Mouse (Mus musculus): ENCODE data around the gene Hist1h2be. TPM values are rescaled to one million over a fixed set of nuclear protein-coding genes. Genes with fewer than 3 reads are reported as not detected.
"Not testable (repeated sequence)": the region's sequence is repeated elsewhere in the genome, so short reads cannot be mapped to it uniquely, and the experiment has no call there.

Hist1h2be gene
- polyA plus RNA-seq, 1 experiment from 2014 or later: 1.3 TPM

DNA sequence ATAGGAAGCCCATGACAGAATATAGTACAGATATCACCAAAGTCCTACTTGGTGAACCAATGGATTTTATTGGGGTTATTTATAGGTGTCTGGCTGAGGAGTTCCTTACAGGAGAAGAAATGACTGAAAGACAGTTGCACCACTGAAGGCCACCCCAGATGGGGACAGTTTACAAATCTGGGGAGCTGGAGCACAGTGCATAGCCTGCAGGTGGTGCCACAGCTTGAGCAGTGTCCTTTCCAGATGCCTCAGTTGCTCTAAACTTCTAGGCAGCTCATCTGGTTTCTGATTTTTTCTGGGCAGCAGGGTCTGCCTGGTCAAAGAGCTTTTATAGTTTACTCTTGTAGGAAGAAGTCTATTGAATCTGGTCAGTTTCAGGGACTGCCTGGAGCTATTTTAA is 11.1 kb downstream of the Hist1h2be start:
- H3K4me2 ChIP-seq: no peak overlapping the region
- no peaks in the 10 kb centered on the region for H3K36me3 ChIP-seq
- no peak overlapping the region for H3K27ac ChIP-seq (replicated peaks)
- H3K4me3 ChIP-seq: no peak overlapping the region
- no peak for ATAC-seq (ENCODE audit: extremely low read depth, insufficient number of reproducible peaks, low FRiP score, low TSS enrichment)
- H3K27me3 ChIP-seq (replicated peaks): no peaks in the 10 kb centered on the region
- no peaks in the 10 kb centered on the region for H3K4me1 ChIP-seq
- no peaks in the 10 kb centered on the region for H3K9me3 ChIP-seq
- H3K9ac ChIP-seq: no peak overlapping the region

DNA sequence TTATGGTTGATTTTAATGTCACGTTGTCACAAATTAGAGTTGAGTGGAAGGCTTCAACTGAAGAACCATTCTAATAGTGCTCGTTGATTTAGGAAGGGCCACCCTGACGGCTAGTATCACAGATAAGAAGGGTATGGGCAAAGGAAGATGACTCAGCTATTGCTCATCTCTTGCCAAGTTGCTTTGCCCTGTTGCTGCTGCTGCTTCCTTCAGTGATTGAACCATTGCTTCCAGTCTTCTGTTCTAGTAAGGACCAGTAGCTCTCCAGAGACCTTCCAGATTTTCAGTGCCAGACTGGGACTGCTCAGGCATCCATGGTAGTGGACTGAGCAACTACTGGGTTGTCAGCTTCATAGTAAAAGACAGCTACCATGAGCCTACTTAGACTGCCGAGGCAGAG is 11.7 kb downstream of the Hist1h2be start:
- Histone ChIP-seq H3K4me3 (no peak overlapping the region), H3K9ac (no peak overlapping the region), H3K36me3 (no peaks in the 10 kb centered on the region), H3K4me2 (no peak overlapping the region), H3K27me3 (replicated peaks) (no peaks in the 10 kb centered on the region), H3K9me3 (no peaks in the 10 kb centered on the region), H3K27ac (replicated peaks) (no peak overlapping the region), H3K4me1 (no peaks in the 10 kb centered on the region)
- ATAC-seq (ENCODE audit: extremely low read depth, insufficient number of reproducible peaks, low FRiP score, low TSS enrichment): no peak
- 56% methylated on average over 4 of the region's 4 CpGs for WGBS

DNA sequence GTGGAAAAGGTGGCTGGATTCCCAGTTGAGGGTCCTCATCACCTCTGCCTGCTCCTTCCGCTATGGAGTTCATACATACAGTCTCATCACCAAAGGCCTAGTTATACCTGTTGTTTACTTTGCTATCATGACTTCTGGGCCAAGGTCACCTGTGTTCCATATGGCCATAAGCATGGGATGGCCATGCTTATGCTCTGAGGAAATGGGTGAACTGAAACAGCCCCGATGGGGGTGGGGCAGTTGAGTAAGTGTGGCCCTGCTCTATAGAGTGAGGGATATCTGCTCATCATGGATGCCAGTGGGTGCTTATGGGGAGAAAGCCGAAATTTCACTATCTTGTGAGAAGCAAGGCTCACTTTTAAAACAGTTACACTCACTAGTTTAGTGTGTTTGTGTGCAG is 15.9 kb downstream of the Hist1h2be start:
- H3K9me3 ChIP-seq: no peaks in the 10 kb centered on the region
- no peak overlapping the region for H3K4me2 ChIP-seq
- 79% methylated on average over 3 of the region's 3 CpGs for WGBS
- ATAC-seq (ENCODE audit: extremely low read depth, insufficient number of reproducible peaks, low FRiP score, low TSS enrichment): no peak
- H3K4me1 ChIP-seq: no peaks in the 10 kb centered on the region
- H3K27me3 ChIP-seq (replicated peaks): no peaks in the 10 kb centered on the region
- H3K4me3 ChIP-seq: no peak overlapping the region
- no peaks in the 10 kb centered on the region for H3K36me3 ChIP-seq
- no peak overlapping the region for H3K9ac ChIP-seq
- H3K27ac ChIP-seq (replicated peaks): no peak overlapping the region

DNA sequence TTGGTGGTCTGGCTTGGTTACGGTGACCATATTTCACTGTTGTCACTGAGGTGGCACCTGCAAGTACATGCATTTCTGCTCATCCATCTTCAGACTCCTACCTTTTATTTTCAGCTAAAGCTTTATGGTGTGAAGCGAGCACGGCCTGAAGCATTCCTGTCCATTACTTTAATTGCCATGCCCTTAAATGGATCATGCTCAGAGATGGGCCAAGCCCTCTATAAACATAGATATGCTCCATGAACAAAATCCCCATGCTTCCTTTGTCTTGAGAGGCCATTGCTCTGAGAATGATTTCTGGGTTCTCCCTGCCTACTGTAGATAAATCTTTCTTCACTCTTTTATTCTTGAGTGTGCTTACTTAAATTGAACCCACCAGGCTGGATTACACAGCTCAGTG is 16.5 kb downstream of the Hist1h2be start:
- no peak for ATAC-seq (ENCODE audit: extremely low read depth, insufficient number of reproducible peaks, low FRiP score, low TSS enrichment)
- no peaks in the 10 kb centered on the region for H3K9me3 ChIP-seq
- H3K27ac ChIP-seq (replicated peaks): no peak overlapping the region
- no peak overlapping the region for H3K4me3 ChIP-seq
- no peaks in the 10 kb centered on the region for H3K4me1 ChIP-seq
- H3K27me3 ChIP-seq (replicated peaks): no peaks in the 10 kb centered on the region
- no peak overlapping the region for H3K4me2 ChIP-seq
- H3K9ac ChIP-seq: no peak overlapping the region
- 76% methylated on average over 3 of the region's 3 CpGs for WGBS
- no peaks in the 10 kb centered on the region for H3K36me3 ChIP-seq

DNA sequence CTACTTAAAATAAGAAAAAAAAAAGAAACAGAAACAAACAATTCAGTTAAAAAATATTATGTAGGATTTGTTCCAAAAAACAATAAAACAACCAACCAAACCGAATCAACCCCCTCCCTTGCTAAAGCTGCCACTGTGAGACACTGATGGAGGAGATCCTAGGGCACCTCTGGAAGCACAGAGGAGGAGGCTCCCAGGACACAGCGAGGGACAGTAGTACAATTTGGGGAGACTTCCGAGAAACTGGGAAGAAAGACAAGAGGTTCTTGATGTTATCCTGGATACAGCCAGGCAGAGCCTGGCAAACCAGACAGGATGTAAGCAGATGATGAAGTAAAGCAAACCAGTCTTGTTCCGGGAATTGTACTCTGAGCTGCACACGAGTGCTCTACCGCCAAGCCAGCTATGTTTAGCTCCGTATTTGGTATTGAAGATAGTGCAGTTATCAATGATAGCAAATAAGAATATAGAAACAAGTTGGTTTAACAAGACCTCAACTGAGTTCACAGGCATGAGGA is 17.7 kb downstream of the Hist1h2be start:
- H3K36me3 ChIP-seq: no peaks in the 10 kb centered on the region
- H3K4me2 ChIP-seq: no peak overlapping the region
- WGBS: 47% methylated on average over 7 of the region's 7 CpGs
- H3K4me1 ChIP-seq: no peaks in the 10 kb centered on the region
- H3K4me3 ChIP-seq: no peak overlapping the region
- no peaks in the 10 kb centered on the region for H3K27me3 ChIP-seq (replicated peaks)
- no peak for ATAC-seq (ENCODE audit: extremely low read depth, insufficient number of reproducible peaks, low FRiP score, low TSS enrichment)
- H3K27ac ChIP-seq (replicated peaks): no peak overlapping the region
- H3K9me3 ChIP-seq: no peaks in the 10 kb centered on the region
- H3K9ac ChIP-seq: no peak overlapping the region

DNA sequence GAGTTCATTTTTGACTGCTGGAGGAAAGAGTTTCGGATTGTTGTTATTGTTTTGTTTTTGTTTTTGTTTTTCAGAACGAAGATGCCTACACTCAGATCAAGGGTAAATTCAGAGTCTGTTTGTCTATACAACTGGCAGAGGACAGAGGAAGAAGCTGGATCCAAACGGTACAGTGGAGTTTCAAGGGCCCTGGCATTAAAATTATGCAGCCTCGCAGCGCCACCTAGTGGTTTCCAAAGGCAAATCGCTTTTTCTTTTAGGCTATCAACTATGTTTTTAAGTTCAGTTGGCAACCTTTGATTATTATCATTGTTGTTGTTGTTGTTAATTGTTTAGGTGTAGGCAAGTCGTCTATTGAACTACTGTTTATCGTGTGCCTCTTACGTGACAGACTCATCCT is 23.0 kb downstream of the Hist1h2be start:
- Histone ChIP-seq H3K9ac (no peak overlapping the region), H3K27me3 (replicated peaks) (no peaks in the 10 kb centered on the region), H3K4me3 (no peak overlapping the region), H3K4me1 (peaks cover 14% of the 10 kb centered on the region), H3K27ac (replicated peaks) (no peak overlapping the region), H3K36me3 (no peaks in the 10 kb centered on the region), H3K9me3 (no peaks in the 10 kb centered on the region), H3K4me2 (no peak overlapping the region)
- no peak for ATAC-seq (ENCODE audit: extremely low read depth, insufficient number of reproducible peaks, low FRiP score, low TSS enrichment)
- 7% methylated on average over 9 of the region's 9 CpGs for WGBS

DNA sequence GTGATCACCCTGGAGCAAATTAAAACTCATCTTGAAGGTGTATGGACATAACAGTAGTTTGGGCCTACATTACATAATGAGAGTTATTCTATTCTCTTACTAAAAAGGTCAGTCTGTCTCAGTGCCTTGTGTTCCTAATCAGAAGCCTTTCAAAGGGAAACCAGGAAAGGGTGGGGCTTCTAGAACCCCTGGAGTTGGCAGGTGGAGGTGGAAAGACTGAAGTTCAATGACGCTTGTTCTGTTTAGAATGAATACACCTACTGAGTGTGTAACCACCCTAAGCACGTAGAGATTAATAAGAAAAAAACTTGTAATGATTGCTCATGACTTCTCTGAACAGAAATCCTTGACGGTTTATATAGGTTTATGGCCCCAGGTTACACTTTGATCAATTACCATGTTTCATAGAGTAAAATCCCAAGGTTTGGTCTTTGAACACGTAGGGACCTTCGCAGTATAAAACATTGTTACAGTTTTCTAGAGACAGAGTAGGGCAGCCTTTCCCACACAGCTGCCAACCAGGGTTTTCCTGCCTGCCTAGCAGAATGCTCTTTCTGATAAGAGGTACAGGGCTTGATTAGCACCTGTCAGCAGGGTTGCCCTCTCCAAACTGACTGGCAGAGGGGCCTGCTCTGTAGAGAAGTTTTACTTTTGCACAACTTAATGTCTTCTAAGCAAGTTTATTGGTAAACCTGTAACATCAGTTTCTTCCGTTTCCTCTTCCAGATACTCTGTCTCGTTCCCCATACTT is 25.1 kb downstream of the Hist1h2be start:
- 75% methylated on average over 7 of the region's 7 CpGs for WGBS

DNA sequence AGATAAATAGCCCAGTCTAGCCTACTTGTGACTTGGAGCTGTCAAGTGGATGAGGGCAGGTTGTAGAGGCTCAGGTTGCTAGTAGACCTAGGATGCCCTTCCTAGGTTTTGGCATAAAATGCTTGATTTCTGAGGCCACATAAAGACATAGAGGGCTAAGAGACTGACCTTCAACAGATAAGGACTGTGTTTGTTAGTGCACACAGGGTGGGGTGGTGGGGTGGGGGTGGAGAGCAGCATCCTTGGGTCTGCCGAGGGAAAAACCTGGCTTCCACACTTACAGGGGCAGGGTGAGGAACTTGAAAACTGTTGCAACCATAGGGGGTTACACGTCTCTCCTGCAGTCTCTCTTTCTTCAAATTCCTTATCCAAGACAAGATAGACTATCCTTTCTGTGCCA is 25.7 kb downstream of the Hist1h2be start:
- no peak for ATAC-seq (ENCODE audit: extremely low read depth, insufficient number of reproducible peaks, low FRiP score, low TSS enrichment)
- Histone ChIP-seq H3K27ac (replicated peaks) (no peak overlapping the region), H3K9me3 (no peaks in the 10 kb centered on the region), H3K27me3 (replicated peaks) (no peaks in the 10 kb centered on the region), H3K36me3 (no peaks in the 10 kb centered on the region), H3K4me2 (no peak overlapping the region), H3K4me1 (peaks cover 15% of the 10 kb centered on the region), H3K9ac (no peak overlapping the region), H3K4me3 (no peak overlapping the region)
- WGBS: 57% methylated on average over 2 of the region's 2 CpGs

More for the DNA sequence above, 25.1 kb downstream of the Hist1h2be start:
- H3K27ac ChIP-seq (replicated peaks): 0 out of 2 replicates have a peak overlapping the region, but pooled peaks have one; percentile 28
- no peak overlapping the region for H3K9ac ChIP-seq
- H3K9me3 ChIP-seq: no peaks in the 10 kb centered on the region
- ATAC-seq (ENCODE audit: extremely low read depth, insufficient number of reproducible peaks, low FRiP score, low TSS enrichment): no peak
- H3K36me3 ChIP-seq: no peaks in the 10 kb centered on the region
- H3K4me2 ChIP-seq: no peak overlapping the region
- H3K4me3 ChIP-seq: no peak overlapping the region
- H3K27me3 ChIP-seq (replicated peaks): no peaks in the 10 kb centered on the region
- H3K4me1 ChIP-seq: peaks cover 15% of the 10 kb centered on the region

DNA sequence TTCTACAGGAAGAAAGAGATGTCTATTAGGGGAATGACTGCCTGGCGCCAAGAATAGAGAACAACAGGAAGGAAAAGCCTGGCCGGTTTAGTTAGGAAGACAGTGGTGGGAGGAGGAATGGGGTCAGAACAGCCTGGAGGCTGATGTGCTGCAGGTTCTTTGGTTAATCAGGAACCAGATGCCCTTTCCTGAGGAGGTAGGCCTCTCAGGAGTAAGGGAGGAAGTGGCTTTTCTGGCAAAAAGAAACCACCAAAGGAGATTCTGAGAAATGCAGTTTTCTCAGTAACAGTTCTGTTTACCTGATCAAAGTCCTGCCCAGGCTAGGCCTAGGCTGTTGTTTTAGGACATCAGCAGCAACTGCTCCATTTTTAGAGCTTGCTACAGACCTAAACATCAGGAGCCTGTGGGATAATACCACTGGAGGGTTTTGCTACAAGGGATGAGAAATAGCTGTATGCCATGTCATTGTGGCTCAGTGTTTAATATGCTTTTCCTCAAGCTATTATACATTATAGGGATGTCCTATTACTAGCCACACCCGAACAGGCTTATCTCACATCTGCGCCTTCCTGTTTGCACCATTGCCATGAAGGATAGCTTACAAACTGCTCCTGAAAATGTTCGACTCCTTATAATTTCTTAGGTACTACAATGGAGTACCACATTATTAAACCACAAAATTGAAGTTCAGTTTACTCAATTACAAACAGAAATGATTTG is 27.7 kb downstream of the Hist1h2be start:
- Histone ChIP-seq H3K27me3 (replicated peaks) (no peaks in the 10 kb centered on the region), H3K27ac (replicated peaks) (peak overlapping the region; percentile 51), H3K4me2 (no peak overlapping the region), H3K9me3 (no peaks in the 10 kb centered on the region), H3K4me1 (peaks cover 15% of the 10 kb centered on the region), H3K4me3 (no peak overlapping the region), H3K9ac (no peak overlapping the region), H3K36me3 (no peaks in the 10 kb centered on the region)
- WGBS: 59% methylated on average over 5 of the region's 5 CpGs
- no peak for ATAC-seq (ENCODE audit: extremely low read depth, insufficient number of reproducible peaks, low FRiP score, low TSS enrichment)

DNA sequence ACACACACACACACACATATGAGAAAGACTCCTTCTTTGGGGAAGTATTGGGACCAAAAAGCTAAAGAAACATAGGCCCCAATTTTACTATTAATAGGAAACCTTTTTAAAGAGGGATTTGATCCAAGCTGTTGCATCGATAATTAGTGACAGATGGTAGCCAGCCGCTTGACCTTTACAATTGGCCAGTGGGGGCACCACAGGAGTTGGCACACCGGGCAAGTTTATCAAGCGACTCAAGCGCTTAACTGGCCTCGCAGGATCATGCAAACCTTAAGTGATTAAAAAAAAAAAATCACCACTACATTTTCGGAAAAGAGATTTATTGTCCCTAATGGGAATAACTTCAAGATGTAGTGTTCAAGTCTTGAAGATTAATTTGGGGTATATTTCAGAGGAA is 28.3 kb downstream of the Hist1h2be start:
- no peak overlapping the region for H3K9ac ChIP-seq
- H3K4me1 ChIP-seq: peaks cover 15% of the 10 kb centered on the region
- no peaks in the 10 kb centered on the region for H3K9me3 ChIP-seq
- no peak for ATAC-seq (ENCODE audit: extremely low read depth, insufficient number of reproducible peaks, low FRiP score, low TSS enrichment)
- H3K27me3 ChIP-seq (replicated peaks): no peaks in the 10 kb centered on the region
- 0 out of 2 replicates have a peak overlapping the region, but pooled peaks have one; percentile 51 for H3K27ac ChIP-seq (replicated peaks)
- H3K36me3 ChIP-seq: no peaks in the 10 kb centered on the region
- H3K4me3 ChIP-seq: no peak overlapping the region
- H3K4me2 ChIP-seq: no peak overlapping the region
- WGBS: 85% methylated on average over 7 of the region's 7 CpGs

DNA sequence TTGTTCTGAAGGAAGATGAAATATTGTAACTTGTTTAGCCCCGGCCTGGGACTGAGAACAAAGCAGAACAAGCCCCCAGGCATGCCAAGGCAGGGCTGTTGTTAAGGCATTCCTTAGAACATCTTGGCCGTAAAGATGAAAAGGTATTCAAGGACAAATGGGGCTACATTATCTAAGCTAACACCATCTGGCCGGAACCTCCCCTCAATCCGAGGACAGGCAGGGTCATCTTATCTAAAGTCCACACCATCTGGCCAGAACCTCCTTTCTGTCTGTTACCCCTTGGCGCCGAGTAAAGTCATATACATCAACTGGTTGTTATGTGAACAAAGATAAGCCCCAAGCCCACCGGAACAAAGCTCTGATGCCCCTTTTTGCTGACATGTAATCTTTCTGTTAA is 29.0 kb downstream of the Hist1h2be start:
- peaks cover 18% of the 10 kb centered on the region for H3K4me1 ChIP-seq
- 64% methylated on average over 7 of the region's 7 CpGs for WGBS
- H3K27ac ChIP-seq (replicated peaks); H3K9ac ChIP-seq; H3K36me3 ChIP-seq; H3K4me3 ChIP-seq; ATAC-seq (ENCODE audit: extremely low read depth, insufficient number of reproducible peaks, low FRiP score, low TSS enrichment); H3K4me2 ChIP-seq; H3K9me3 ChIP-seq; H3K27me3 ChIP-seq (replicated peaks): not testable (repeated sequence)

DNA sequence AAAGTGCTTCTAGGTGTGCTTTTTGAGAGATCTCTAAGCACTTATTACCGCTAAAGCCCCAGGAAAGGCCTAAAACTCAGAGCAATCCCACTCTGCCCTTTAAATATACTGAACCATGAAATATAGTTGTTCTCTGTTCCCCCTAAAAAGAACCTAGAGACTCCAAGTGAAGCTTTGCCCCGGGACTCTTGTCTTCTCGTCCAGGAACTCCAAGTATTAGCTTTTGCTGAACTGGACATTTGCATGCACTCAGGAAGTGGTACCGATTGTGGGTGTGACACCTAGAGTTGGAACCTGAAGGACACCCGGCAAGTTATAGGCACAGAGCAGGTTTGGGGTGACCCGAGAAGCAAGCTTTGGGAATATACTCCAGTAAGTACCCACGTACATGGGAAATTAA is 29.7 kb downstream of the Hist1h2be start:
- no peak overlapping the region for H3K4me3 ChIP-seq
- 88% methylated on average over 7 of the region's 7 CpGs for WGBS
- ATAC-seq (ENCODE audit: extremely low read depth, insufficient number of reproducible peaks, low FRiP score, low TSS enrichment): no peak
- no peak overlapping the region for H3K4me2 ChIP-seq
- no peak overlapping the region for H3K9ac ChIP-seq
- peaks cover 21% of the 10 kb centered on the region for H3K4me1 ChIP-seq
- no peaks in the 10 kb centered on the region for H3K36me3 ChIP-seq
- H3K27me3 ChIP-seq (replicated peaks): no peaks in the 10 kb centered on the region
- no peak overlapping the region for H3K27ac ChIP-seq (replicated peaks)
- H3K9me3 ChIP-seq: no peaks in the 10 kb centered on the region
